Mouse (Mus musculus): ENCODE data around the gene Adam19. TPM values are rescaled to one million over a fixed set of nuclear protein-coding genes. Genes with fewer than 3 reads are reported as not detected.
A peak's percentile ranks its signal among the peaks of the same experiment; 100 is the strongest.

Gene Adam19
- 4.5 and 6.2 TPM in 2 replicates for polyA plus RNA-seq (2014; fragmentation: Nextera tagmentation; extraction: Ambion mirVana)

DNA sequence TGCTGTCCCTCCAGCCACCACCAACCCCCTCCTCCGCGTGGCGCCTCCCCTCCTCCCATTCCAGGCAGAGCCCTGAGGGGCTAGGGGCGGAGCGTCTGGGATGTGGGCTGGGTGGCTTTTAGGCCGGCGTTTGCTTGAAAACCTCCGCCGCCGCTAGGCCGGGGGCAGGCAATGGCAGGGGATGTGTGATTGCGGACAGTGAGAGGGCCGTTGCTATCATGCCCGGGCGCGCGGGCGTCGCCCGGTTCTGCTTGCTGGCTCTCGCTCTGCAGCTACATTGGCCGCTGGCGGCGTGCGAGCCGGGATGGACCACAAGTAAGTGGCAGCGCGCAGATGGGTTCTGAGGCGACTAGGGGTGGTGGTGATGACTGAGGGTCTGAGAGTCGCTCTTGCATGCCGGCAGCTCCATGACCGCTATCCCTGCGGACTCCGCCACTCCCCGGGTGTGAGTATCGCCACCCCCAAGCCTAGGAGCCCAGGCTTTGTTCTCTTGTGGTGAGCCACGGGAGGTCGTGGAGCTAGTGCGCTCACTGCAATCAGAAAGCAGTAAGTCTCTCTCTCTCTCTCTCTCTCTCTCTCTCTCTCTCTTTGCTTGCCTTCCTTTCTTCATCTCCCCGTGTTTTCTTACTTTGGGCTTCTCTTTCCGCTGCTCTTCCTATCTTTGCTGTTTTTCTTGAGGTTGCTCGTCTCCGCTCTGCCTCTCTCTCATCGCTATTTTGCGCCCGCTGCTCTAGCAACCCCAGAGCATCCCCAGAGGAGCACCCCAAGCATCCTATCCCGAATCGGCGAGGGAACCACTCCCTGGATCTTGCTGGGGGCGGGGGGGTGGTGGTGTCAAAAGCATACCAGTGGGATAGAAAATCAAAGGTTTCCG lies at the start of gene Adam19:
Gene Adam19 (plus strand): TSS at position 97 of the 874 bp plus-strand sequence.
- H3K4me2 ChIP-seq (ENCODE audit: low read length) = peak within 1 kb of the TSS; percentile 60
- ATAC-seq (peak; percentile 90), DNase-seq (ENCODE audit: low spot score) (peak; percentile 87)
- H3K27me3 ChIP-seq (replicated peaks; ENCODE audit: control insufficient read depth, insufficient read depth, low read length) = no peaks in the 10 kb centered on the region
- under 1% methylated on average over 51 of the region's 51 CpGs for WGBS
- H3K9ac ChIP-seq (ENCODE audit: low read length) = peak within 1 kb of the TSS; percentile 83
- peak within 1 kb of the TSS; percentile 63 for H3K27ac ChIP-seq (ENCODE audit: low read depth, low read length)
- peaks cover 6% of the 10 kb centered on the region for H3K4me1 ChIP-seq (ENCODE audit: control insufficient read depth, insufficient read depth, low read length)
- H3K36me3 ChIP-seq (ENCODE audit: control insufficient read depth, insufficient read depth, low read length) = no peaks in the 10 kb centered on the region
- H3K9me3 ChIP-seq (replicated peaks; ENCODE audit: control insufficient read depth, low read length) = no peaks in the 10 kb centered on the region
- peak within 1 kb of the TSS; percentile 61 for H3K4me3 ChIP-seq (ENCODE audit: low read depth, low read length)

DNA sequence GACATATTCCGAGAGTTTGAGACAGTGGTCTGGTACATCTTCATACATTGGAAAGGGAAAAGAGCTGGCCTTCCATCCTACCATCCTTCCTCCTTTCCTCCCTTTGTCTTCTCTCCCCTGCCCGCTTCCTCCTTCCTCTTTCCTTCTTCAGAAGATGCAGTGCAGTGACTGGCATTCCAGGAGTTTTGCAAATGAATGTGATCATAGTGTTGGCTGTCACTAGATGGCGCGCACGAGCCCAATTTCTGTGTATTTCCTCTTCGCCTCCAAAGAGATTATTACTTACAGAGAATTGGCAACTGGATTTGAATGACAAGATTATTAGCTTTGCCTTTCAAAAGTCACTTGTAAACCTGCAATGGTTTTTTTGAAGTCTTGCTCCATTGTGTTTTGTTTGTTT lies 39.7 kb upstream of the Adam19 start:
- Histone ChIP-seq H3K36me3 (ENCODE audit: control insufficient read depth, insufficient read depth, low read length) (no peaks in the 10 kb centered on the region), H3K27ac (ENCODE audit: low read depth, low read length) (no peak overlapping the region), H3K9ac (ENCODE audit: low read length) (no peak overlapping the region), H3K4me2 (ENCODE audit: low read length) (no peak overlapping the region), H3K27me3 (replicated peaks; ENCODE audit: control insufficient read depth, insufficient read depth, low read length) (no peaks in the 10 kb centered on the region), H3K9me3 (replicated peaks; ENCODE audit: control insufficient read depth, low read length) (no peaks in the 10 kb centered on the region), H3K4me1 (ENCODE audit: control insufficient read depth, insufficient read depth, low read length) (no peaks in the 10 kb centered on the region), H3K4me3 (ENCODE audit: low read depth, low read length) (no peak overlapping the region)
- DNase-seq (ENCODE audit: low spot score) (peak; percentile 88), ATAC-seq (peak; percentile 52; the same call in 1 of the 2 replicates)
- 24% methylated on average over 6 of the region's 6 CpGs for WGBS

GRCm38 (mm10) chr11:46020246-46020645 lies 35.5 kb upstream of the Adam19 start:
- no peaks in the 10 kb centered on the region for H3K4me1 ChIP-seq (ENCODE audit: control insufficient read depth, insufficient read depth, low read length)

GRCm38 (mm10) chr11:46021850-46022249 lies 33.9 kb upstream of the Adam19 start:
- DNase-seq (ENCODE audit: low spot score) (no peak), ATAC-seq (no peak)
- Histone ChIP-seq H3K4me3 (ENCODE audit: low read depth, low read length) (no peak overlapping the region), H3K9ac (ENCODE audit: low read length) (no peak overlapping the region), H3K27me3 (replicated peaks; ENCODE audit: control insufficient read depth, insufficient read depth, low read length) (no peaks in the 10 kb centered on the region), H3K36me3 (ENCODE audit: control insufficient read depth, insufficient read depth, low read length) (no peaks in the 10 kb centered on the region), H3K27ac (ENCODE audit: low read depth, low read length) (no peak overlapping the region), H3K9me3 (replicated peaks; ENCODE audit: control insufficient read depth, low read length) (no peaks in the 10 kb centered on the region), H3K4me1 (ENCODE audit: control insufficient read depth, insufficient read depth, low read length) (no peaks in the 10 kb centered on the region), H3K4me2 (ENCODE audit: low read length) (no peak overlapping the region)

More at GRCm38 (mm10) chr11:46020246-46020645, 35.5 kb upstream of the Adam19 start:
- DNase-seq (ENCODE audit: low spot score) (no peak), ATAC-seq (no peak)
- Histone ChIP-seq H3K4me2 (ENCODE audit: low read length) (no peak overlapping the region), H3K27ac (ENCODE audit: low read depth, low read length) (no peak overlapping the region), H3K9me3 (replicated peaks; ENCODE audit: control insufficient read depth, low read length) (no peaks in the 10 kb centered on the region), H3K4me3 (ENCODE audit: low read depth, low read length) (no peak overlapping the region), H3K27me3 (replicated peaks; ENCODE audit: control insufficient read depth, insufficient read depth, low read length) (no peaks in the 10 kb centered on the region), H3K9ac (ENCODE audit: low read length) (no peak overlapping the region), H3K36me3 (ENCODE audit: control insufficient read depth, insufficient read depth, low read length) (no peaks in the 10 kb centered on the region)
- WGBS = 42% methylated on average over 1 of the region's 1 CpGs

DNA sequence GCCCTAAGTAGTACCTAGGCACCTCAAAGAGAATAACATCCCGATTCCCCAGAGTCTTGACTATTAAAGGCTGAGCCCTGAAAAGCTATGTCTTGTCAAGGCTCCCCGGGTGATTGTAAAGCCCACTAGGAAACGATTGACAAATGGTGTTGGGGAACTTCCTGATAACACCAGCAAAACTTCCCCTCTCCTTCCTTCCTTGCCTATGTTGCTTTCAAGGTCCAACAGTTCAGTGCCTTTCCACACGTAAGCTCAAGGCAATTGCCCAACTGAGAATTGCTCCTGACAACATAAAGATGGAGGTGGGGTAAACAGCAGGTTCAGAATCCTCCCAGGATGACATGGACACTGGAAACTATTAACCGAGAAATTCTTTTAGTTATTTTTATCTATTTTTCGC lies 32.8 kb upstream of the Adam19 start:
- ATAC-seq = no peak
- Histone ChIP-seq H3K4me1 (ENCODE audit: control insufficient read depth, insufficient read depth, low read length) (no peaks in the 10 kb centered on the region), H3K36me3 (ENCODE audit: control insufficient read depth, insufficient read depth, low read length) (no peaks in the 10 kb centered on the region), H3K4me2 (ENCODE audit: low read length) (no peak overlapping the region), H3K27ac (ENCODE audit: low read depth, low read length) (no peak overlapping the region), H3K27me3 (replicated peaks; ENCODE audit: control insufficient read depth, insufficient read depth, low read length) (no peaks in the 10 kb centered on the region), H3K9ac (ENCODE audit: low read length) (no peak overlapping the region), H3K9me3 (replicated peaks; ENCODE audit: control insufficient read depth, low read length) (no peaks in the 10 kb centered on the region), H3K4me3 (ENCODE audit: low read depth, low read length) (no peak overlapping the region)
- no peak for DNase-seq (ENCODE audit: low spot score)
- 88% methylated on average over 6 of the region's 6 CpGs for WGBS

- Histone ChIP-seq H3K4me1 (ENCODE audit: control insufficient read depth, insufficient read depth, low read length) (no peaks in the 10 kb centered on the region), H3K27ac (ENCODE audit: low read depth, low read length) (no peak overlapping the region), H3K36me3 (ENCODE audit: control insufficient read depth, insufficient read depth, low read length) (no peaks in the 10 kb centered on the region), H3K4me3 (ENCODE audit: low read depth, low read length) (no peak overlapping the region), H3K9ac (ENCODE audit: low read length) (no peak overlapping the region), H3K4me2 (ENCODE audit: low read length) (no peak overlapping the region), H3K27me3 (replicated peaks; ENCODE audit: control insufficient read depth, insufficient read depth, low read length) (no peaks in the 10 kb centered on the region), H3K9me3 (replicated peaks; ENCODE audit: control insufficient read depth, low read length) (no peaks in the 10 kb centered on the region)
- DNase-seq (ENCODE audit: low spot score) = no peak
- no peak for ATAC-seq
- 76% methylated on average over 7 of the region's 7 CpGs for WGBS
Measured at GRCm38 (mm10) chr11:46025962-46026392, 29.8 kb upstream of the Adam19 start.

DNA sequence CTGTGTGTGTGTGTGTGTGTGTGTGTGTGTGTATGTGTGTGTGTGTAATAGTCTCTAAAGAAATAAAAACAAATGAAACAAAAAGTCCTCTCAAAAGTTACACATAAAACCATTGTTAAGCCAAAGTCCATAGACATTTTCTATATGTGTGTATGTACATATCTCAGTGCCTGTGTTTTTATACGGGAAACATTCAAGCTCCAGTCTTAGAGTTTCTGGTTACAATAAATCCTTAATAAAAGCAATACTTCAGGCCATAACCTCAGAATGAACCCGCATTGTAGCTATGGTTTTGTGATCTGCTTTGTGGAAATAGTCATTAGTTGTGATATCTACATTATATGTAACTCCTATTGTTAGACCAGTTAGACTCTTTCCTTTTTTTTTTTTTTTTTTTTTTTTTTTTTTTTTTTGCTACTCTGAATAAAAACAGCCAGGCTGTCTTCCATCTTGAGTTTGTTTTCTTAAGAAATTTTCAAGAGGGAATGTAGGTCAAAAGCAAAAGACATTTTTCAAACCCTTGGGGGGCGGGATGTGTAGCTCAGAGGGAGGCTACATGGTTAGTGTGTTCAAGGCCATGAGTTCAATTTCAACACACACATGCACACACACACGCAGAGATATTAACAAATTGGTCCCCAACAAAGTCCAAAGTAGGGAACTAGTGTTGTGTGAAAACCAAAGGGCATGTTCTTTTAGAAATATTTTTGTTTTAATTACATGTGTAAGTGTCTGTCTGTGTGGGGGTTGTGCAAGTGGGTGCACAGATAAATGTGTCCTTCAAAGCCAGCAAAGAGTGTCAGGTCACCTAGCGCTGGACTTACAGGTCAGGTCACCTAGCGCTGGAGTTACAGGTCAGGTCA lies 27.6 kb upstream of the Adam19 start:
- Histone ChIP-seq H3K36me3 (ENCODE audit: control insufficient read depth, insufficient read depth, low read length) (no peaks in the 10 kb centered on the region), H3K9me3 (replicated peaks; ENCODE audit: control insufficient read depth, low read length) (no peaks in the 10 kb centered on the region), H3K4me3 (ENCODE audit: low read depth, low read length) (no peak overlapping the region), H3K9ac (ENCODE audit: low read length) (no peak overlapping the region), H3K27ac (ENCODE audit: low read depth, low read length) (no peak overlapping the region), H3K4me2 (ENCODE audit: low read length) (no peak overlapping the region), H3K27me3 (replicated peaks; ENCODE audit: control insufficient read depth, insufficient read depth, low read length) (no peaks in the 10 kb centered on the region), H3K4me1 (ENCODE audit: control insufficient read depth, insufficient read depth, low read length) (no peaks in the 10 kb centered on the region)
- DNase-seq (ENCODE audit: low spot score) (no peak), ATAC-seq (no peak)
- 90% methylated on average over 6 of the region's 6 CpGs for WGBS

GRCm38 (mm10) chr11:46029485-46029884 lies 26.3 kb upstream of the Adam19 start:
- Histone ChIP-seq H3K4me1 (ENCODE audit: control insufficient read depth, insufficient read depth, low read length) (no peaks in the 10 kb centered on the region), H3K4me3 (ENCODE audit: low read depth, low read length) (no peak overlapping the region), H3K4me2 (ENCODE audit: low read length) (no peak overlapping the region), H3K27me3 (replicated peaks; ENCODE audit: control insufficient read depth, insufficient read depth, low read length) (no peaks in the 10 kb centered on the region), H3K9ac (ENCODE audit: low read length) (no peak overlapping the region), H3K9me3 (replicated peaks; ENCODE audit: control insufficient read depth, low read length) (no peaks in the 10 kb centered on the region), H3K36me3 (ENCODE audit: control insufficient read depth, insufficient read depth, low read length) (no peaks in the 10 kb centered on the region), H3K27ac (ENCODE audit: low read depth, low read length) (no peak overlapping the region)
- DNase-seq (ENCODE audit: low spot score) (no peak), ATAC-seq (no peak)
- WGBS = 79% methylated on average over 2 of the region's 2 CpGs
